ENCODE assay signal across 11 mouse cellular contexts in genomic region chr4:125289031-125289449, GRCm38 (mm10).
DNase-seq lines count a peak whose midpoint lies in the region; ATAC-seq and TF ChIP-seq lines count a peak whose summit lies in the region.
"Had no signal": no experiment of that assay in that cellular context is flagged by ENCODE, and none has a peak within 500 bp of the region (broad histone marks: within the 10 kb centered on the region; RNA-seq: fewer than 3 reads in every experiment).

No protein-coding gene starts in this region.

- no peak for TF ChIP-seq CTCF in liver, postnatal 0 days (IDR thresholded peaks at IDR 0.05; ENCODE audit: low read depth)

- H3K27me3 ChIP-seq in liver, postnatal 0 days (ENCODE audit: insufficient read depth, low read length): no peaks in the 10 kb centered on the region

- H3K9me3 ChIP-seq in liver, postnatal 0 days (ENCODE audit: low read length): no peaks in the 10 kb centered on the region; the same call in 1 of the 2 replicates

- WGBS in liver, postnatal 0 days (ENCODE audit: insufficient replicate concordance): 62% methylated on average over 6 of the region's 6 CpGs

- ATAC-seq in frontal cortex, adult (ENCODE audit: low TSS enrichment): peak; percentile 62
- ATAC-seq in liver, postnatal 0 days: no peak

- no peak overlapping the region for H3K9ac ChIP-seq in liver, postnatal 0 days (replicated peaks)

- no peak overlapping the region for H3K4me3 ChIP-seq in liver, postnatal 0 days (ENCODE audit: low read depth, low read length)

- H3K27ac ChIP-seq in liver, postnatal 0 days (ENCODE audit: low read depth): no peak overlapping the region

- H3K4me1 ChIP-seq in liver, postnatal 0 days (ENCODE audit: insufficient read depth): no peaks in the 10 kb centered on the region

- no peaks in the 10 kb centered on the region for H3K36me3 ChIP-seq in liver, postnatal 0 days (replicated peaks; ENCODE audit: insufficient read depth, low read length)

- H3K4me2 ChIP-seq in liver, postnatal 0 days (ENCODE audit: low read depth, low read length): no peak overlapping the region
- H3K4me2 ChIP-seq: heart, embryonic 11.5 days; liver, embryonic 11.5 days had no signal

- DNase-seq in layer of hippocampus, adult 8-10 months (ENCODE audit: low spot score in 2 of 2): peak; percentile 44 to 45
- DNase-seq in layer of hippocampus, adult 9-10 months (ENCODE audit: low spot score): no peak
- DNase-seq in left cerebral cortex, postnatal 4 days: peak; percentile 77
- peak; percentile 50 for DNase-seq in right cerebral cortex, postnatal 25 days
- no peak for DNase-seq in heart, postnatal 25 days (ENCODE audit: low spot score)
- DNase-seq in adrenal gland, postnatal 10 days: no peak
- DNase-seq in liver, postnatal 0 days: no peak
- DNase-seq: cerebellum, adult 9-10 months had no signal

- intact Hi-C loops in left cerebral cortex, postnatal 4 days (cut with DNase I): no loop called here
- intact Hi-C loops in heart, postnatal 25 days (cut with DNase I): no loop called here

- TF ChIP-seq EP300 in liver, postnatal 0 days (IDR thresholded peaks at IDR 0.05; ENCODE audit: low read depth): no peak

Comparison
In these comparisons a context has a peak if more than half of its experiments do, and no peak if none do; other contexts are left out.
1. DNase-seq: peak in layer of hippocampus, adult 8-10 months (2 of 2), left cerebral cortex, postnatal 4 days (single experiment) and right cerebral cortex, postnatal 25 days (single experiment); none in layer of hippocampus, adult 9-10 months (single experiment), heart, postnatal 25 days (single experiment), adrenal gland, postnatal 10 days (single experiment) and liver, postnatal 0 days (single experiment).